Mouse (Mus musculus): Measurements from ENCODE around the gene Sugct. TPM values are rescaled to one million over a fixed set of nuclear protein-coding genes. Genes with fewer than 3 reads are reported as not detected.

Gene Sugct
- total and polyA plus RNA-seq, 3 experiments: 1.00 to 1.0 (median 1.0) TPM

DNA sequence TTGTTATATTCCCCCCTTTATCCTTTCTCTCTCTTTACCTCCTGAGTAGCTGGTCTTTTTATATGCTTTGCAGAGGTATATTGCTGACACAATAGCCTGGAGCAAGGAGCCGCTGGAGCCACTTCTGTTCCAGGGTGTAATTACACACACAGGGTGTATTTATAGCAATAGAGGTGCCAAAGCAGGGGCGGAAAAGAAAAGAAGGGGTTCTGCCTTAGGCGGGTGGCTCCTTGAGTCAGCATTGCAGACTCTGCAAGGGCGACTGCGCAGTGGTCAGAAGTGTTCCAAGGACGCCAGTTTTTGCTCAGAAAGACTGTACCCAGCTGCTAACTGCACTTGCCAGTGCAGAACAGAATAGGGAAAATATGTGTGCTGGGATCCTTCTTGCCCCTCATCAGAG lies 869.7 kb downstream of the Sugct start:
- no peak overlapping the region for H3K27ac ChIP-seq
- TF ChIP-seq EP300 (IDR thresholded peaks at IDR 0.05; ENCODE audit: insufficient read depth, low read depth, low read length) (no peak), POLR2A (IDR thresholded peaks at IDR 0.05; ENCODE audit: insufficient read depth, low read depth, low read length) (no peak)
- H3K36me3 ChIP-seq (ENCODE audit: control insufficient read depth, insufficient read depth, low read length): no peaks in the 10 kb centered on the region
- WGBS: 71% methylated on average over 6 of the region's 6 CpGs
- H3K4me3 ChIP-seq: no peak overlapping the region
- H3K9ac ChIP-seq (ENCODE audit: low read depth, low read length): no peak overlapping the region
- no peaks in the 10 kb centered on the region for H3K27me3 ChIP-seq (ENCODE audit: control insufficient read depth, insufficient read depth, low read length)
- intact Hi-C loops (cut with DNase I): loop anchor here (10.0 kb wide), 1 partner anchor 811 kb away; the partner anchor contains the start of gene Inhba
- no peaks in the 10 kb centered on the region for H3K4me1 ChIP-seq (ENCODE audit: control insufficient read depth, insufficient read depth, low read length)
- no peak for DNase-seq
- no peaks in the 10 kb centered on the region for H3K79me2 ChIP-seq (replicated peaks; ENCODE audit: control insufficient read depth, insufficient read depth, low read length)

DNA sequence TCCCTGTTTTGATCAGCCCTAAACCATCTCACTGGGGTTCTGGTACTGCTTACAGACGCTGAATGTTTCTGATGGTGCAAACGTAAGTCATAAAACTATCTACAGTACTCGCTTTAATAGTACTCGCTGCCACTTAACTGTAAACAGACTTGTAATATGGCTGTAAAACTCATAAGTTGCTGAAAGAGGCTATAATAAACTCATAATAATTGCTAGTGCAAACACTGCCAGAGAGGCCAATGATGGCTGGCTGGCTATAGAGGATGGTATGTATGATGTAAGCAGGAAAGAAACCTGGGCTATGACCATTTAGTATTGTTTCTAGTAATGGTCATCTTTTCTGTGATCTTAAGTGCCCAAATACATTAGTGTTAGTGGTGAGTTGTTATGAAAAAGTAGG lies 873.6 kb downstream of the Sugct start:
- Histone ChIP-seq H3K36me3 (ENCODE audit: control insufficient read depth, insufficient read depth, low read length) (no peaks in the 10 kb centered on the region), H3K79me2 (replicated peaks; ENCODE audit: control insufficient read depth, insufficient read depth, low read length) (no peaks in the 10 kb centered on the region), H3K9ac (ENCODE audit: low read depth, low read length) (no peak overlapping the region), H3K4me1 (ENCODE audit: control insufficient read depth, insufficient read depth, low read length) (no peaks in the 10 kb centered on the region), H3K27me3 (ENCODE audit: control insufficient read depth, insufficient read depth, low read length) (no peaks in the 10 kb centered on the region), H3K4me3 (no peak overlapping the region), H3K27ac (no peak overlapping the region)
- no peak for DNase-seq
- TF ChIP-seq POLR2A (IDR thresholded peaks at IDR 0.05; ENCODE audit: insufficient read depth, low read depth, low read length) (no peak), EP300 (IDR thresholded peaks at IDR 0.05; ENCODE audit: insufficient read depth, low read depth, low read length) (no peak), CTCF (IDR thresholded peaks at IDR 0.05) (no peak)
- WGBS: 83% methylated on average over 4 of the region's 4 CpGs
- intact Hi-C loops (cut with DNase I): loop anchor here (10.0 kb wide), 1 partner anchor 807 kb away; the partner anchor contains the start of gene Inhba

DNA sequence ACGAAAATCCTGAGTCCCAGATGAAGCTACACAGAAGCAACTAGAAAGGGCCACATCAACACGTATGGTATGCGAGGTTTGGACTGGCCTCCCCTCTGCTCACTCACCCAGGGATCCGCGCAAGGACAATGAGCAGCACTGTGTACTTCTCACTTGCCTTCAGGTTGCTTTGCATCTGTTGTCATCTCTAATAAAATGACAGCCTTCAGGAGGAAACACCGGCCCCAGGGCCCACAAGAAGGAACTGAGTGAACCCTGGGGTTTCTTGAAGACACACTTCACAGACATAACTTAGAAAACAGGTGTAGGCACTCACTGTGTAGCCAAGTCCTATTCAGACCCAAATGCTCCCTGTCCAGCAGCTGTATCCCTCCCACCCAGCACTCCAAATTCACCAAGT lies 877.9 kb downstream of the Sugct start:
- Histone ChIP-seq H3K79me2 (replicated peaks; ENCODE audit: control insufficient read depth, insufficient read depth, low read length) (no peaks in the 10 kb centered on the region), H3K27me3 (ENCODE audit: control insufficient read depth, insufficient read depth, low read length) (no peaks in the 10 kb centered on the region), H3K4me3 (no peak overlapping the region), H3K4me1 (ENCODE audit: control insufficient read depth, insufficient read depth, low read length) (no peaks in the 10 kb centered on the region), H3K36me3 (ENCODE audit: control insufficient read depth, insufficient read depth, low read length) (no peaks in the 10 kb centered on the region), H3K27ac (no peak overlapping the region), H3K9ac (ENCODE audit: low read depth, low read length) (no peak overlapping the region)
- TF ChIP-seq CTCF (IDR thresholded peaks at IDR 0.05) (no peak), POLR2A (IDR thresholded peaks at IDR 0.05; ENCODE audit: insufficient read depth, low read depth, low read length) (no peak), EP300 (IDR thresholded peaks at IDR 0.05; ENCODE audit: insufficient read depth, low read depth, low read length) (no peak)
- intact Hi-C loops (cut with DNase I): no loop called here
- no peak for DNase-seq
- 80% methylated on average over 6 of the region's 6 CpGs for WGBS

DNA sequence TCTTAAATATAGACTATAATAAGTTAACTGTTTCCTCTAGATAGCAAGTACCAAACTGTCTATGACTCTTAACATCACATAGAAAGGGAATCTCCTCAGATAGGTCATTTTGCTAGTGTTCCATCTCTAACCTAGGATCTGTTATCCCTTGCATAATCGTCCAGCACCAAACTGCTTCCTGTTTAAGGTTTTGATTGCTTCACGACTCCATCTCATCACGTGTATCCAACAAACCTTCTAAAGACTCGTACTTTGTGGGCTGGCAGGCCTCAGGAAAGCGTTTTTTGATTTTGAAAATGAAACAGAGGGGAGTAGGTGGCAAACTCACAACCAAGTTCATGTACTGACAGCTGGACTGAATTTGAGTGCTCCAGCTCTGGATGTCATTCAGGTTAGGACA lies 878.6 kb downstream of the Sugct start:
- TF ChIP-seq CTCF (IDR thresholded peaks at IDR 0.05) (no peak), POLR2A (IDR thresholded peaks at IDR 0.05; ENCODE audit: insufficient read depth, low read depth, low read length) (no peak), EP300 (IDR thresholded peaks at IDR 0.05; ENCODE audit: insufficient read depth, low read depth, low read length) (no peak)
- no peak for DNase-seq
- Histone ChIP-seq H3K27ac (no peak overlapping the region), H3K27me3 (ENCODE audit: control insufficient read depth, insufficient read depth, low read length) (no peaks in the 10 kb centered on the region), H3K4me3 (no peak overlapping the region), H3K36me3 (ENCODE audit: control insufficient read depth, insufficient read depth, low read length) (no peaks in the 10 kb centered on the region), H3K79me2 (replicated peaks; ENCODE audit: control insufficient read depth, insufficient read depth, low read length) (no peaks in the 10 kb centered on the region), H3K9ac (ENCODE audit: low read depth, low read length) (no peak overlapping the region), H3K4me1 (ENCODE audit: control insufficient read depth, insufficient read depth, low read length) (no peaks in the 10 kb centered on the region)
- 64% methylated on average over 5 of the region's 5 CpGs for WGBS
- intact Hi-C loops (cut with DNase I): no loop called here

DNA sequence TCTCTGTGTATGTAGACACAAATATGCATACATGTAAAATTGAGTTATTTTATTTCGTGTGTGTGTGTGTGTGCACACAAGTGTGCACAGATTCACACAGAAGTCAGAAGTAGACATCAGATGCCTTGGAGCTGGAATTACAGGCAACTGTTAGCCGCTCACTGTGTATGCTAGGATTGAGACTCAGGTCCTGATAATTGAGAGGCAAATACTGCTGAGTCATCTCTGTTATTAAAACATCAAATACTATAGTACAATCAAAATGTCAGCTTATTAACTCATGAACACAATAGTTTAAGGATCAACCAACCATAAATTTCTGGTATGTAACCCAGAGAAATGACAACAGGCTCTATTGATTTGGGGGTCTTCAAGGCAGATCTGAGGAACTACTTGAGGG lies 883.1 kb downstream of the Sugct start:
- Histone ChIP-seq H3K79me2 (replicated peaks; ENCODE audit: control insufficient read depth, insufficient read depth, low read length) (no peaks in the 10 kb centered on the region), H3K4me3 (no peak overlapping the region), H3K27ac (no peak overlapping the region), H3K9ac (ENCODE audit: low read depth, low read length) (no peak overlapping the region), H3K36me3 (ENCODE audit: control insufficient read depth, insufficient read depth, low read length) (no peaks in the 10 kb centered on the region), H3K27me3 (ENCODE audit: control insufficient read depth, insufficient read depth, low read length) (no peaks in the 10 kb centered on the region), H3K4me1 (ENCODE audit: control insufficient read depth, insufficient read depth, low read length) (no peaks in the 10 kb centered on the region)
- no peak for TF ChIP-seq POLR2A (IDR thresholded peaks at IDR 0.05; ENCODE audit: insufficient read depth, low read depth, low read length)
- no peak for TF ChIP-seq CTCF (IDR thresholded peaks at IDR 0.05)
- TF ChIP-seq EP300 (IDR thresholded peaks at IDR 0.05; ENCODE audit: insufficient read depth, low read depth, low read length): no peak
- 83% methylated on average over 2 of the region's 2 CpGs for WGBS
- no peak for DNase-seq
- intact Hi-C loops (cut with DNase I): no loop called here

Other genes starting within 250 kb of the Sugct start
- gene Mplkip, start 361 bp downstream of the Sugct start, total RNA-seq (2021): 1 to 10 TPM; 5.6 to 6.0 TPM
- 2.6 and 2.8 TPM in 2 replicates for gene Mplkip, start 361 bp downstream of the Sugct start, polyA plus RNA-seq (2012; rRNA removed)
- 10 to 100 TPM; 22.4 to 24.7 TPM for gene Cdk13, start 109.5 kb upstream of the Sugct start, total RNA-seq (2021)
- 12.5 and 14.7 TPM in 2 replicates for gene Cdk13, start 109.5 kb upstream of the Sugct start, polyA plus RNA-seq (2012; rRNA removed)
- gene Rala, start 248.7 kb upstream of the Sugct start, total RNA-seq (2021): 10 to 100 TPM; 33.0 to 42.6 TPM
- gene Rala, start 248.7 kb upstream of the Sugct start, polyA plus RNA-seq (2012; rRNA removed): 21.4 and 36.1 TPM in 2 replicates